8 mouse cellular contexts compared by ENCODE assay signal in the genomic region with DNA sequence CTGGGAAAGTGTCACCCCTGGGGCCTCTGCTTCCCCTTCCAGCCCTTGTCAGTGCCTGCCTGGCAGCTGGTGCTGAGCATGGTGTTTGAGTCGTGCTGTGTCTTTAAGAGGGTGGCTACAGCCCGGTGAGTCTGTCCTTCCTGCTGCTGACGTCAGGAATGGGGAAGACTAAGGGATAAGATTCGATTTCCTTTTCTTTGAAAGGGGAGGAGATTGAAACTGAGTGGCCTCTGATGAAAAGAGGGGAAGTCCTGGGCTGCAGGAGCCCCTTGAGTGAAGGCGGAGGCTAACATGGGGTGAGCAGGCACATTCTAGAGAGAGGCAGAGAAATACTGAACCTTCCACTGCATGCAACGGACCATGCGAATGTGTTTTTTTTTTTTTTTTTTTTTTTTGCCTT. TPM values are rescaled to one million over a fixed set of nuclear protein-coding genes. Genes with fewer than 3 reads are reported as not detected.
DNase-seq lines count a peak whose midpoint lies in the region; ATAC-seq and TF ChIP-seq lines count a peak whose summit lies in the region.

No protein-coding gene starts in this region.

- no peak for DNase-seq in cerebellum, adult 11 months
- peak; percentile 41 to 60 for DNase-seq in cerebellum, postnatal 14 days
- peak; percentile 43 for DNase-seq in gastrocnemius, postnatal 10 days
- DNase-seq in induced T-regulatory cell, adult 2 months (ENCODE audit: low read depth) = peak; percentile 95
- peak; percentile 77 to 78 for DNase-seq in left cerebral cortex, postnatal 14 days (ENCODE audit: low spot score in 2 of 2)

- H3K4me3 ChIP-seq in small intestine, adult 2 months (ENCODE audit: low read depth, low read length) = peak overlapping the region; percentile 59

- peak; percentile 82 for ATAC-seq in cerebellum, adult (ENCODE audit: insufficient number of reproducible peaks, low FRiP score, low TSS enrichment)
- peak; percentile 63 for ATAC-seq in megakaryocyte-erythroid progenitor cell, adult 5-6 weeks (replicated peaks; ENCODE audit: low FRiP score, low TSS enrichment, poor library complexity, severe bottlenecking)

- H3K36me3 ChIP-seq in small intestine, adult 2 months (ENCODE audit: control insufficient read depth, insufficient read depth, low read length) = peaks cover 20% of the 10 kb centered on the region

- TF ChIP-seq CTCF in small intestine, adult 2 months (IDR thresholded peaks at IDR 0.05; ENCODE audit: extremely low read depth, insufficient read length, insufficient replicate concordance, low read depth, low read length) = peak; percentile 17; the same call in 1 of the 2 replicates

- WGBS in small intestine, adult 2 months = 1% methylated on average over 7 of the region's 7 CpGs

- H3K4me1 ChIP-seq in small intestine, adult 2 months (ENCODE audit: control insufficient read depth, insufficient read depth, insufficient read length, low read length) = peaks cover 25% of the 10 kb centered on the region

- no peaks in the 10 kb centered on the region for H3K27me3 ChIP-seq in small intestine, adult 2 months (ENCODE audit: control insufficient read depth, insufficient read depth, low read length)

- intact Hi-C loops in left cerebral cortex, postnatal 14 days (cut with DNase I) = no loop called here

- peak overlapping the region; percentile 76 for H3K27ac ChIP-seq in small intestine, adult 2 months (ENCODE audit: insufficient read depth, low read depth, low read length)

- TF ChIP-seq POLR2A in small intestine, adult 2 months (IDR thresholded peaks at IDR 0.05; ENCODE audit: low read depth, low read length) = peak; percentile 63; the same call in 1 of the 2 replicates

RNA-seq across cellular contexts. Expression of gene Trex1, which starts 4.8 kb away (rescaled TPM):
- total RNA-seq in gastrocnemius, postnatal 10 days (2021) = 10 to 100 TPM; 10.8 to 11.4 TPM
- total RNA-seq in left cerebral cortex, postnatal 14 days (2021) = 10 to 100 TPM; 12.0 TPM
- total RNA-seq in megakaryocyte-erythroid progenitor cell, adult 5-6 weeks (2014; fragmentation: Nextera tagmentation) = 17.1 and 29.7 TPM in 2 replicates
- 4.7 and 5.1 TPM in 2 replicates for total RNA-seq in megakaryocyte-erythroid progenitor cell, adult 5-6 weeks (2017)
- 51.9 and 174 TPM in 2 replicates for polyA plus RNA-seq in small intestine, adult 2 months (2012; rRNA removed)

RNA-seq across cellular contexts. Expression of gene Shisa5, which starts 16.3 kb away (rescaled TPM):
- total RNA-seq in gastrocnemius, postnatal 10 days (2021) = 10 to 100 TPM; 30.9 to 39.2 TPM
- total RNA-seq in left cerebral cortex, postnatal 14 days (2021) = 10 to 100 TPM; 68.2 to 72.6 TPM
- total RNA-seq in megakaryocyte-erythroid progenitor cell, adult 5-6 weeks (2014; fragmentation: Nextera tagmentation) = 52.0 and 52.8 TPM in 2 replicates
- total RNA-seq in megakaryocyte-erythroid progenitor cell, adult 5-6 weeks (2017) = 37.6 and 74.5 TPM in 2 replicates
- 406 and 675 TPM in 2 replicates for polyA plus RNA-seq in small intestine, adult 2 months (2012; rRNA removed)

RNA-seq across cellular contexts. Expression of gene Atrip, which starts 19.2 kb away (rescaled TPM):
- 10 to 100 TPM in 1 of 2 experiments, 1 to 10 TPM in 1; 7.6 to 11.6 TPM for total RNA-seq in gastrocnemius, postnatal 10 days (2021)
- 10 to 100 TPM; 28.1 to 29.0 TPM for total RNA-seq in left cerebral cortex, postnatal 14 days (2021)
- 14.9 and 26.3 TPM in 2 replicates for total RNA-seq in megakaryocyte-erythroid progenitor cell, adult 5-6 weeks (2014; fragmentation: Nextera tagmentation)
- total RNA-seq in megakaryocyte-erythroid progenitor cell, adult 5-6 weeks (2017) = 9.8 and 19.2 TPM in 2 replicates
- polyA plus RNA-seq in small intestine, adult 2 months (2012; rRNA removed) = 5.8 and 10.7 TPM in 2 replicates

RNA-seq across cellular contexts. Expression of gene Ccdc51, which starts 27.6 kb away (rescaled TPM):
- total RNA-seq in gastrocnemius, postnatal 10 days (2021) = 1 to 10 TPM; 7.1 to 7.6 TPM
- total RNA-seq in left cerebral cortex, postnatal 14 days (2021) = 1 to 10 TPM; 5.9 to 8.4 TPM
- 12.2 and 17.1 TPM in 2 replicates for total RNA-seq in megakaryocyte-erythroid progenitor cell, adult 5-6 weeks (2014; fragmentation: Nextera tagmentation)
- 14.2 and 16.6 TPM in 2 replicates for total RNA-seq in megakaryocyte-erythroid progenitor cell, adult 5-6 weeks (2017)
- polyA plus RNA-seq in small intestine, adult 2 months (2012; rRNA removed) = 5.5 and 11.3 TPM in 2 replicates

RNA-seq across cellular contexts. Expression of gene Tma7, which starts 27.7 kb away (rescaled TPM):
- total RNA-seq in gastrocnemius, postnatal 10 days (2021) = 100 to 1,000 TPM; 213 to 219 TPM
- total RNA-seq in left cerebral cortex, postnatal 14 days (2021) = 100 to 1,000 TPM; 368 to 387 TPM
- total RNA-seq in megakaryocyte-erythroid progenitor cell, adult 5-6 weeks (2014; fragmentation: Nextera tagmentation) = 418 and 530 TPM in 2 replicates
- 113 and 115 TPM in 2 replicates for total RNA-seq in megakaryocyte-erythroid progenitor cell, adult 5-6 weeks (2017)
- polyA plus RNA-seq in small intestine, adult 2 months (2012; rRNA removed) = 0.58 and 1.6 TPM in 2 replicates
